Mouse (Mus musculus) intestine, embryonic 15.5 days (tissue): ENCODE measurements around the gene 2310002L09Rik. TPM values are rescaled to one million over a fixed set of nuclear protein-coding genes. Genes with fewer than 3 reads are reported as not detected.
"Not testable (repeated sequence)": the region's sequence is repeated elsewhere in the genome, so short reads cannot be mapped to it uniquely, and the experiment has no call there.

ENCODE experiments used
- ATAC-seq: fragments of 200-750 bp; cut with Nextera tagmentation; 2 replicates; pipeline ENCODE4 v1.8.0; 2017; ENCODE audit warnings: moderate TSS enrichment, moderate library complexity
- H3K27ac ChIP-seq: fragments of 300-500 bp; sonication (generic); 2 replicates; pipeline ENCODE4 v1.5.1; 2015; ENCODE audit warnings: mild to moderate bottlenecking, inconsistent platforms
- H3K27me3 ChIP-seq: fragments of 300-500 bp; sonication (generic); replicated peaks from 2 replicates; pipeline ENCODE4 v1.6.1; 2015; ENCODE audit warnings: inconsistent platforms
- H3K36me3 ChIP-seq: fragments of 300-500 bp; sonication (generic); 2 replicates; pipeline ENCODE4 v1.6.1; 2015; ENCODE audit warnings: inconsistent platforms
- H3K4me1 ChIP-seq: fragments of 300-500 bp; sonication (generic); replicated peaks from 2 replicates; pipeline ENCODE4 v1.6.1; 2015; ENCODE audit warnings: inconsistent platforms
- H3K4me2 ChIP-seq: fragments of 300-500 bp; sonication (generic); replicated peaks from 2 replicates; pipeline ENCODE4 v1.6.1; 2015; ENCODE audit warnings: mild to moderate bottlenecking, inconsistent platforms
- H3K4me3 ChIP-seq: fragments of 300-500 bp; sonication (generic); replicated peaks from 2 replicates; pipeline ENCODE4 v1.5.1; 2015; ENCODE audit warnings: inconsistent platforms
- H3K9ac ChIP-seq: fragments of 300-500 bp; sonication (generic); 2 replicates; pipeline ENCODE4 v1.6.1; 2015; ENCODE audit warnings: inconsistent platforms
- H3K9me3 ChIP-seq: fragments of 300-500 bp; sonication (generic); 2 replicates; pipeline ENCODE4 v1.6.1; 2016; ENCODE audit warnings: inconsistent platforms
- WGBS: fragments of 180-500 bp; shearing (Covaris S2); methylation state at CpG from one replicate; pipeline ENCODE4 v1.1.7; 2015; 5-methylcytosine and 5-hydroxymethylcytosine counted together
- polyA plus RNA-seq: library from polyadenylated mRNA; unstranded; fragments of >200 nt; fragmentation: Nextera tagmentation; extraction: Ambion mirVana; gene quantifications from 2 replicates; pipeline ENCODE4 v1.2.1, GENCODE M21; 2015

2310002L09Rik gene
- not detected in 2 replicates for polyA plus RNA-seq

DNA sequence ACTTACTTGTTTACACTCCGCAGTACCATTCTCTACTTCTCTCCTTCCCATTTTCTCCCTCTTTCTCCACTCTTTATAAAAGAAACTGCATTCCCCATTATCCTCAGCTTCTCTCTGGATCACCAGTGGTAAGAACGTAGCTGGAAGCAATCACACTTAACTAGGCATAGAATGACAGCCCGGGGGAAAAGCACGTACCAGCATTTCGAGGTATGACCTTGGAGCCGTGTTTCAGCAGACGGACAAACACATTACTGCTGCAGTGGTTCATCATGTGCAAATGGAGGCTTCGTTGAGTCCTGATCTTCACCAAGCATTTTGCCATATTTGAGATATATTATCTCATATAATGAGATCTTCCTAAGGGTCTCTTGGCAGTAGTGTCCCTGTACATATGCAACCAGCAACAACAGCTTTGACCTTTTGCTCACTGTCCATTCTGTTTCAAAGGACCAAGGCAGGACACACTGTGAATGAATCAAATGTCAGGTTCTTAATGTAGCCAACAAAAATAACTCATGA lies at the start of gene 2310002L09Rik:
Gene 2310002L09Rik, minus strand, starts transcription at position 472 of the 522 bp plus-strand sequence.
- Histone ChIP-seq H3K27me3 (no peaks in the 10 kb centered on the region), H3K4me3 (no peak within 1 kb of the TSS), H3K4me2 (no peak within 1 kb of the TSS), H3K9ac (no peak within 1 kb of the TSS), H3K27ac (no peak within 1 kb of the TSS), H3K9me3 (no peaks in the 10 kb centered on the region), H3K4me1 (no peaks in the 10 kb centered on the region), H3K36me3 (no peaks in the 10 kb centered on the region)
- 78% methylated on average over 8 of the region's 8 CpGs for WGBS
- ATAC-seq = no peak

DNA sequence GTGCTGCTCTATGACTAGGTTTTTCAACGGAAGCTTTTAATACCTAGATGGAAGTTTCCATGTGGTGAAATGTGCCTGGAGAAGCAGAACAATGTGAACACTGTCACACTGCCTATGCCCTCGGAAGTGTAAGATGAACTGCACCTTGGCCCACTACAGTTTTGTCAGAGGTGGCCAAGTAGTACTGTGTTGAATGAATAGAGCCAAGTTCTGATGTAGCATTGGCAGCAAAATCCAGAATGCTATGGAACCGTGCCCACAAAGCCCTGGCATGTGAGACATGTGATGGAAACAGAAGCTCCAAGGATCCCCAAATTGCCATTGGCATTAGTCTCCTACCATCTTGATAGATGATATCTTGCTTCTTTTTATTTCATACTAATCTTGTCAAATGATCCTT lies 29.8 kb upstream of the 2310002L09Rik start:
- WGBS = 76% methylated on average over 3 of the region's 3 CpGs
- ATAC-seq = no peak
- no peaks in the 10 kb centered on the region for H3K27me3 ChIP-seq

DNA sequence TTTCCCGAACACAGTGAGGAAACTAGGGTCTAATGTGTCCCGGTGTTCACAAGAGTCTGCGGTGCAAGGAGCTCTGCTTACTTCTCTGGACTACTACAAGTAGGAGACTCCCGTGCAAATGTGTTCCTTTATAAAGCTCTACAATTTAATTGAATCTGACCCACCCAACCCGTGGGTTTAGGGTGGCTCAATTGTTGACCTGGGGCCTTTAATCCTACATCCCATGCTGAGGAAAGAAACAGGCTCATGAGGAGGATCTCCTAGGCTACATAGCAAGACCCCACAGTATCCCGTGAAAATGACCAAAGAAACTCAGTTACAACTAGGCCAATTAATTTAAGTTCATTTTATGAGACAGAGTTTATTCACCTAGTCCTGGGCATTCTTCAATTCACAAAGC lies 30.0 kb downstream of the 2310002L09Rik start, which contains the start of gene Gm11756:
Gene Gm11756, minus strand, starts transcription at position 101 of the 400 bp plus-strand sequence.
- 86% methylated on average over 6 of the region's 6 CpGs for WGBS
- H3K4me3 ChIP-seq, H3K4me2 ChIP-seq, H3K27me3 ChIP-seq, H3K9me3 ChIP-seq, ATAC-seq, H3K9ac ChIP-seq, H3K4me1 ChIP-seq, H3K36me3 ChIP-seq, H3K27ac ChIP-seq: not testable (repeated sequence)

More for the DNA sequence above, 29.8 kb upstream of the 2310002L09Rik start:
- no peak overlapping the region for H3K27ac ChIP-seq
- H3K4me1 ChIP-seq = no peaks in the 10 kb centered on the region
- no peak overlapping the region for H3K4me2 ChIP-seq
- no peak overlapping the region for H3K4me3 ChIP-seq
- no peak overlapping the region for H3K9ac ChIP-seq
- no peaks in the 10 kb centered on the region for H3K36me3 ChIP-seq
- no peaks in the 10 kb centered on the region for H3K9me3 ChIP-seq

DNA sequence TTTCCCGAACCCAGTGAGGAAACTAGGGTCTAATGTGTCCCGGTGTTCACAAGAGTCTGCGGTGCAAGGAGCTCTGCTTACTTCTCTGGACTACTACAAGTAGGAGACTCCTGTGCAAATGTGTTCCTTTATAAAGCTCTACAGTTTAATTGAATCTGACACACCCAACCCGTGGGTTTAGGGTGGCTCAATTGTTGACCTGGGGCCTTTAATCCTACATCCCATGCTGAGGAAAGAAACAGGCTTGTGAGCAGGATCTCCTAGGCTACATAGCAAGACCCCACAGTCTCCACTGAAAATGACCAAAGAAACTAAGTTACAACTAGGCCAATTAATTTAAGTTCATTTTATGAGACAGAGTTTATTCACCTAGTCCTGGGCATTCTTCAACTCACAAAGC lies 44.8 kb downstream of the 2310002L09Rik start, which contains the start of gene Gm13871:
Gene Gm13871, minus strand, starts transcription at position 101 of the 400 bp plus-strand sequence.
- not testable (repeated sequence) for H3K4me3 ChIP-seq, ATAC-seq
- no CpG with 5 or more reads among the region's 4 CpGs for WGBS

DNA sequence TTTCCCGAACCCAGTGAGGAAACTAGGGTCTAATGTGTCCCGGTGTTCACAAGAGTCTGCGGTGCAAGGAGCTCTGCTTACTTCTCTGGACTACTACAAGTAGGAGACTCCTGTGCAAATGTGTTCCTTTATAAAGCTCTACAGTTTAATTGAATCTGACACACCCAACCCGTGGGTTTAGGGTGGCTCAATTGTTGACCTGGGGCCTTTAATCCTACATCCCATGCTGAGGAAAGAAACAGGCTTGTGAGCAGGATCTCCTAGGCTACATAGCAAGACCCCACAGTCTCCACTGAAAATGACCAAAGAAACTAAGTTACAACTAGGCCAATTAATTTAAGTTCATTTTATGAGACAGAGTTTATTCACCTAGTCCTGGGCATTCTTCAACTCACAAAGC lies 59.6 kb downstream of the 2310002L09Rik start, which contains the start of gene Gm11757:
Gene Gm11757, minus strand, starts transcription at position 101 of the 400 bp plus-strand sequence.
- H3K4me3 ChIP-seq, H3K4me2 ChIP-seq, ATAC-seq, H3K27me3 ChIP-seq, H3K9me3 ChIP-seq, H3K36me3 ChIP-seq, H3K27ac ChIP-seq, H3K9ac ChIP-seq, H3K4me1 ChIP-seq: not testable (repeated sequence)
- WGBS = no CpG with 5 or more reads among the region's 4 CpGs

More for the DNA sequence above, 44.8 kb downstream of the 2310002L09Rik start, which contains the start of gene Gm13871:
- not testable (repeated sequence) for H3K27ac ChIP-seq, H3K27me3 ChIP-seq, H3K4me1 ChIP-seq, H3K9me3 ChIP-seq, H3K36me3 ChIP-seq, H3K4me2 ChIP-seq, H3K9ac ChIP-seq

Other genes with a start within 250 kb of the 2310002L09Rik start
- 4.6 and 6.6 TPM in 2 replicates for gene Rasef, start 159.9 kb downstream of the 2310002L09Rik start, polyA plus RNA-seq
- not detected in 2 replicates for gene Gm11758, start 74.6 kb downstream of the 2310002L09Rik start, polyA plus RNA-seq
- gene Gm11757, start 59.7 kb downstream of the 2310002L09Rik start, polyA plus RNA-seq = not detected in 2 replicates
- not detected in 2 replicates for gene Gm13871, start 44.9 kb downstream of the 2310002L09Rik start, polyA plus RNA-seq
- gene Gm11756, start 30.1 kb downstream of the 2310002L09Rik start, polyA plus RNA-seq = not detected in 2 replicates
- 0.87 and 0.92 TPM in 2 replicates for gene Frmd3, start 62.6 kb upstream of the 2310002L09Rik start, polyA plus RNA-seq